Mouse (Mus musculus): ENCODE results near the gene Satb1. TPM values are rescaled to one million over a fixed set of nuclear protein-coding genes. Genes with fewer than 3 reads are reported as not detected.

The Satb1 gene
- polyA plus RNA-seq, 1 experiment: 56.8 TPM

DNA sequence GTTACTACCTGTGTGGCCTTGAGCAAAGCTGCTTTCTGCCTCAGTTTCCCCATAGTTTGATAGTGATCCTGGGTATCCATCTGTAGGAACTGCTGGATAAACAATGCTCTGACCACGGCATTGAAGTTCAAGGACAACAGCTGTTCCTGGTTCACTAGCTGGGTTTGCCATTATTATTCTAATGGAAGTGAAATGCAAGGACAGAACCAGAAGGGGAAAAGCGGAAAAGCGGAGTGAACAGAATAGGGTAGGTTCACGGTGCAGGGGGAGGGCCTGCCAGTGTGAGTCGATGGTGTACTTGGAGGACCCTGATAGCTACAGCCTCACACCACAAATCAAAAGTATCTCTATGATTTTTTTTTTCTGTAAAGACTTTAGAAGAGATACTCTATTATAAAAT is 6.4 kb upstream of the Satb1 start:
- no peak for DNase-seq (ENCODE audit: low read depth)
- TF ChIP-seq CTCF (IDR thresholded peaks at IDR 0.05; ENCODE audit: borderline replicate concordance, extremely low read depth, insufficient read depth, insufficient read length) (no peak), POLR2A (IDR thresholded peaks at IDR 0.05; ENCODE audit: borderline replicate concordance, extremely low read depth, insufficient read depth, insufficient read length, poor library complexity, severe bottlenecking) (no peak)

DNA sequence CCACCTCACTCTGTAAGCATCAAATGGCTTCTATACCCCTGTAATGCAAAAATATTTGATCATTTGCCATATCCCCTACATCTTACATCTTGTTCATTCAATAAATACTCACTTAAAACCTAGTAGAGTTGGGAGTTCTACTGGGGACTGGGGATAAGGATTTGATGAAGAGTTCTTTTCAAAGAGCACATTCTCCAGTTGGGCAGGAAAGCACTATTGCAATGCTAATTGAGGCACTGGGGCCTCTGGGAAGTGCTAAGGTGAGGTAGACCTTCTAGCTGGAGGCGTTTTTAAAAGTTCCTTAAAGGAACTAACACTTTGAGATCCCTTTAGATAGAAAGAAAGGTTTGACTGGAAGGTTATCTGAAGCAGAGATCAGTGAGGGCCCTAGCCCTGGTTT is 3.8 kb upstream of the Satb1 start:
- no peak for TF ChIP-seq POLR2A (IDR thresholded peaks at IDR 0.05; ENCODE audit: borderline replicate concordance, extremely low read depth, insufficient read depth, insufficient read length, poor library complexity, severe bottlenecking)
- TF ChIP-seq CTCF (IDR thresholded peaks at IDR 0.05; ENCODE audit: borderline replicate concordance, extremely low read depth, insufficient read depth, insufficient read length): no peak

DNA sequence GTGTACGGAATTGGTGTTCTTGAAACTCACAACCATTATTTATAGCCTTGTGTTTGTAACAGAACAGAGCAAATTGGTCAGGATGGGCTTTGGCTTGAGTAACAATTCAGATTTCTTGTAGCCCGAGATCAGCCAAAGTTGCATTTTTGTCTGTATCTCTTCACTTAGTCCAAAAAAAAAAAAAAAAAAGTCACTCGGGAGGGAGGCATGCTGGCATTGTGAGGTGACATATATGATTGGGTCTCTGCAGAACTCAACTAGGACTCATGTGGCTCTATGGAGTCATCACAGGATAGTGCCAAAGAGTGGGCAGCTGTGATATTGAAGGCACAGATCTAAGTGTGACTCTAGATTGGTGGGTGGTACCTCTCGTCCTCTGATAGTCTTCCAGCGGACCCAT is 3.2 kb upstream of the Satb1 start:
- no peak for TF ChIP-seq CTCF (IDR thresholded peaks at IDR 0.05; ENCODE audit: borderline replicate concordance, extremely low read depth, insufficient read depth, insufficient read length)
- no peak for TF ChIP-seq POLR2A (IDR thresholded peaks at IDR 0.05; ENCODE audit: borderline replicate concordance, extremely low read depth, insufficient read depth, insufficient read length, poor library complexity, severe bottlenecking)
- no peak for DNase-seq (ENCODE audit: low read depth)

More for the DNA sequence above, 3.8 kb upstream of the Satb1 start:
- DNase-seq (ENCODE audit: low read depth): no peak

DNA sequence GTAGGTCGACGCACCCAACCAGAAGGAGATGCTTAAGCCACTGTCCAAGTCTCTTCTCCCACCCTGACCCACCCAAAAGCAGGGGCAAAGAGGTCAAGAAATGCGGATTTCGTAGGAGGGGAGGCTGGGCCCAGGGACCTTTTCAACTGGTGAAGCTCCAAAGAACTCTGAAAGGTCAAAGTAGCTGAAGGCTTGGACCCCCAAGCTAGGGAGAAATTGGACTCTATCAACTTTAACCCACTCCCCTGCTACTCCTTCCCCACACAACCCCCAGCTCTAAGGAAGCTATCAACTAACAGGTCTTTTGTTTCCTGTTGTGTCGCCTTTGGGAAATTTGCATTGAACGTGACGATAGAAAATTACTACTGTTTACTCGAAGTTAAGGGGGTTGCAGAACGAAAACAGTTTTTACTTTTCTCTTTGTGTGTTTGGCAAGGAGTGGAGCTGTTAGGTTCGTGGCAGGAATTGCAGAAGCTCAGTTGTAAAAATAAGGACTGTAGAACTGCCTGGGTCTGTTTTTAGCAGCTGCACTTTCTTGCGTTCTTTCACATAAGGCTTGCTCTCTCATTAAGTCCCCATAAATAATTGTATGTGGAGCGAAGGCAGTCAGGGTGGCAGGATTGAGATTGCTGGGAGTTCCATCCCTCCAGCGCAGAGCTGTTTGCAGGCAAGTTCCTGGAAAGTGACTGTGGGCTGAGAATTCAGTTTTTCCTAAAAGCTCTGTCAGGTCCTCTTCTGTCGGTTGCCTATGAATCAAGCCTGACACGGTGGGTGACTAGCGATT is 680 bp upstream of the Satb1 start:
- TF ChIP-seq POLR2A (IDR thresholded peaks at IDR 0.05; ENCODE audit: borderline replicate concordance, extremely low read depth, insufficient read depth, insufficient read length, poor library complexity, severe bottlenecking): no peak
- no peak for TF ChIP-seq CTCF (IDR thresholded peaks at IDR 0.05; ENCODE audit: borderline replicate concordance, extremely low read depth, insufficient read depth, insufficient read length)
- DNase-seq (ENCODE audit: low read depth): peak; percentile 52

DNA sequence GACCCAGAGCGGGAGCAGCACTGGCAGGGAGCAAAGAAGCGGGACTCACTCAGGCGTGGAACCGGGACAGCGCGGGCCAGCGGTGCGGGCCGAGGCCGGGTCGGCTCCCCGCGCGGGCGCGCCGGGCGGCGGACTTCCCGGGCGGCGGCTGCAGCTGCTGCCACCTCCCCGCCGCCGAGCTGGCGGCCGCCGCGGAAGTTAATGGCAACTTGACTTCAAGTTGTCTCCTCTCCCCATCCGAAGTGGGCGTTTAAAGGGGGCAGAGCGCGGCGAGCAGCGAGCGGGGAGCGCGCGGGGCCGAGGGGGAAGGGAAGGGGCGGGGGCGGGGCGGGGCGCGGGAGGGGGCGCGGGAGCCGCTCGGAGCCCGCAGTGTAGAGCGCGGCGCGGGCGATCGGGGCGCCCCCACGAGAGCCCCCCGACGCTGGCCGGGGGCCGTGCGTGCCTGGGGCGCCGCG is 642 bp downstream of the Satb1 start:
- no peak for TF ChIP-seq POLR2A (IDR thresholded peaks at IDR 0.05; ENCODE audit: borderline replicate concordance, extremely low read depth, insufficient read depth, insufficient read length, poor library complexity, severe bottlenecking)
- no peak for TF ChIP-seq CTCF (IDR thresholded peaks at IDR 0.05; ENCODE audit: borderline replicate concordance, extremely low read depth, insufficient read depth, insufficient read length)
- peak; percentile 49 for DNase-seq (ENCODE audit: low read depth)

DNA sequence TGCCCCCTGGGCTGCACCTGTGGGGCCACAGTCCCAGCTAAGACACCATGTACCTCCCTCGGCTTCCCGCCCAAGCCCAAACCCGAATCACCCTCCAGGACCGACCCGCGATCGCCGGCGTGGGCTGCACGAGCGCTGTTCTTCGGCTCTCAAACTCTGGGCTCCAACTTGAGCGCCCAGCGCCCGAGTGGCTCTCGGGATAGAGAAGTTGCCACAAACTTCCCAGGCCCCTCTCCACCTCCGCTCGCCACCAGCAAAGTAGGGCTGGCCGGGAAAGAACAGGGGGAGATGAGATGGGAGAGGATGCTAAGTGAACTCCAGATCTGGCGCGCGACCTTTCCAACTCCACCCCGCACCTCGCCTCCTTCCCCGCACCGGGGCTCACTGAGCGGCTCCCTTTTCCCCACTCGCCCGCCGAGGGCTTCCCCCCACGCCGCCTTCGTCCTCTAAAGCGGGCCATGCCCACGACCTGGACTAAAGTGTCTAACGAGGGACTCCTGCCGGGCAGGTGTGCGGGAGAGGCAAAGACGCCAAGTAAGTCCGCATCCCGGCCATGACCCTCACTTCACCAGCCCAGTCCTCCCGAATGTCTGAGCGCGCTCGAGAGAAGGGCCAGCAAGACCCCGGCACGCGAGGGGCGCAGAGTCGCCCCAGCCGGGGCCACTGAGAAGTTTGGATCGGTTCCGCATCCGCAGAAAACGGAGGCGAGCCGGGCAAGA is 1.2 kb downstream of the Satb1 start:
- no peak for TF ChIP-seq POLR2A (IDR thresholded peaks at IDR 0.05; ENCODE audit: borderline replicate concordance, extremely low read depth, insufficient read depth, insufficient read length, poor library complexity, severe bottlenecking)
- no peak for TF ChIP-seq CTCF (IDR thresholded peaks at IDR 0.05; ENCODE audit: borderline replicate concordance, extremely low read depth, insufficient read depth, insufficient read length)

DNA sequence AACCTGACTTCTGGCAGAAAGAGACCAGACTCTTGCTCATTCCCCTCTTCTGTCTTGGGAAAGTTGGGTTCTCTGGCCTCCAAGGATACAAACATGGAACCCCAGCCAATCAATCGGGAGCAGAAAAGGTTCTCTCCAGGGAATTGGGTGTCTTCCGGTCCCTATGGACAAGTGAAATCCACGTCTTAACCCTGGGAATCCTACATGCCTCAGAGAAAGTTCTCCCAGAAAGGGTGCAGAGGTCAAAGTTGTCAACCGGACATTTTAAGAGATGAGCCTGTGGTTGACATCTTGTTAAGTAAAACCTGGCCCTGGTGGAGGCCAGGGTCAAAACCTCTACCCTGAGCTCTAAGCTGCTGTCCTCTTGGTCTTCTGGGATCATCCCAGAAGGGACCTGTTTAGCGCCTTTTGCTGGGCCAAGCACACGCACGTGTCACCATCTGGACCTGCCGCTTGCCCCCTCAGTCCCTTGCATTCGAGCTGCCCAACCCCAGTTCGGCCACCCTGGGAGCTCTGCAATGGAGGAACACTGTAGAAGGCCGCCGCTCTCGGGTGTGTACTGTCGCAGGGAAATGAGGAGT is 1.9 kb downstream of the Satb1 start:
- DNase-seq (ENCODE audit: low read depth): no peak
- no peak for TF ChIP-seq CTCF (IDR thresholded peaks at IDR 0.05; ENCODE audit: borderline replicate concordance, extremely low read depth, insufficient read depth, insufficient read length)
- no peak for TF ChIP-seq POLR2A (IDR thresholded peaks at IDR 0.05; ENCODE audit: borderline replicate concordance, extremely low read depth, insufficient read depth, insufficient read length, poor library complexity, severe bottlenecking)

More for the DNA sequence above, 1.2 kb downstream of the Satb1 start:
- DNase-seq (ENCODE audit: low read depth): peak; percentile 31

DNA sequence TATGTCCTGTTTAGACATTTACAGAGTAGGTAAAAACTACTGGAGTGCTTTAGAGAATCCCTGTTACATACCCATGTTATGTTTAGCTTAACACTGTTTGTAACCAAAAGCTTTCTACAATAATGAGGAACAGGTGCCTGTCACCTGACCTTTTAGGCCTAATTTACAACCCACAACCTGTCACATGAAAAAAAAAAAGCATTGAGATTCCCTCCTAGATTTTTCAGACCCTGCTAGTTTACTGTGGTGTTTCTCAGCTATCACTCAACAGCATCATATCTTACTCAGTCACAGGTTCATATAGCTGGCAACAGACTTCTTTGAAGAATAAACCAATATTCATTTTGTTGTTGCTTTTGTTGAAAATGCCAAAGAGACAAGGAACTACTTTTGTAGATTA is 3.7 kb downstream of the Satb1 start:
- no peak for DNase-seq (ENCODE audit: low read depth)
- no peak for TF ChIP-seq POLR2A (IDR thresholded peaks at IDR 0.05; ENCODE audit: borderline replicate concordance, extremely low read depth, insufficient read depth, insufficient read length, poor library complexity, severe bottlenecking)
- no peak for TF ChIP-seq CTCF (IDR thresholded peaks at IDR 0.05; ENCODE audit: borderline replicate concordance, extremely low read depth, insufficient read depth, insufficient read length)

DNA sequence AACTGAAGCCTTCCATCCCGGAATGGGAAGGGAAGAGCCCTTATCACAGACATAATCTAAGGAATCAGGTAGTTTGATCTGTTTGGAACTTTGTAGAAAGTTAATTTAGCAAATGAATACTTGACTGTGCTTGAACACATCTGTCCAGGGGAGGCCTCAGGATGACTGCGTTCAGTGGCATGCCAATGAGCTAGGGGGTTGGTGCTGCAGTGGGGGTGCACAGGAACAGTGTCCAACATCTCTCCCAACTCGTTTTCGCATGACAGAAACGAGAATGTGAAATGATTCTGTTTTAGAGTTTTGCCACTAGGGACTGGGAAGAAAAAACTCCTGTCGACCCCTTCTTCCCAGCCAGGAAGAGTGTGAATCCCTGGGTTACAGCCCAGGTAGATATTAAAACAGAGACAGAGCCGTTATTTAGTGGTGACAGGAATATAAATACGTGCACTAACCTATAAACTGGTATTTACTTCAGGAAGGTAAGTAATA is 5.1 kb downstream of the Satb1 start:
- no peak for TF ChIP-seq CTCF (IDR thresholded peaks at IDR 0.05; ENCODE audit: borderline replicate concordance, extremely low read depth, insufficient read depth, insufficient read length)
- TF ChIP-seq POLR2A (IDR thresholded peaks at IDR 0.05; ENCODE audit: borderline replicate concordance, extremely low read depth, insufficient read depth, insufficient read length, poor library complexity, severe bottlenecking): no peak
- no peak for DNase-seq (ENCODE audit: low read depth)

DNA sequence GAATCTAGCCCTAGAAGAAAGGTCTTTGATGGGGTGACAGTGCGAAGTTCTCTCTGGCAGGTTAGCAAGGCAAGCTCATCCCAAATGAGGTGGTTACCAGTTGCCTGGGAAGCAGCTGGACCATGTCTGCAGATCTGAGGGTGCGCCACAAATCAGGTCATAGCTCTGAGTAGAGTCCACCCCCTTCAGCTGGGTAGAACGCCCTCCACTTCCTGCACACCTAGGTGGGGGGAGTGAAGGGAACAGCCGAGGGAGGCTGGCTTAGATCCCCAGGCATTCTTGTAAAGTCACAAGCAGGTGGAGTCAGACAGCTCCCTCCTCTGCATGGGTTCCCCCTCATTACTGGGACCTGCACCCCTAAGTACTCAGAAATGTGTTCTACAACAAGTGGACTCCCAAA is 6.6 kb downstream of the Satb1 start:
- TF ChIP-seq POLR2A (IDR thresholded peaks at IDR 0.05; ENCODE audit: borderline replicate concordance, extremely low read depth, insufficient read depth, insufficient read length, poor library complexity, severe bottlenecking) (no peak), CTCF (IDR thresholded peaks at IDR 0.05; ENCODE audit: borderline replicate concordance, extremely low read depth, insufficient read depth, insufficient read length) (no peak)
- no peak for DNase-seq (ENCODE audit: low read depth)

DNA sequence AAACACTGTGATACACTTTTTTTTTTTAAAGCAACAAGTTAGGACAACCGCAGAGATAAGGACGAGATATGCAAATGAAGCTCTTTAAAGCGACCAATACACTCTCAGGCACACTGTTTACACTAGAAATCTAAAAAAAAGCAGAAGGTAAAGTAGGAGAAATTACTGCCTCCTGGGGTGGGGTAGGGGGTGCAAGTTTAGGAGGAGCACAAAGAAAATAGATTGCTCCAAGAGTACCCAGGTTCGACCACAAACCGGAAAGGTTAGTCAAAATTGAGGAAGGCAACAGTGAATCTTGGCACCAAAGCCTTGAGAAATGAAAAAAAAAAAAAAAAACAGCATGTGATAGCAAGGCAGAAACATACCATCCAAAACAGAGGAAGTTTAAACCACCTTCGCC is 18.8 kb downstream of the Satb1 start:
- no peak for DNase-seq (ENCODE audit: low read depth)
- TF ChIP-seq POLR2A (IDR thresholded peaks at IDR 0.05; ENCODE audit: borderline replicate concordance, extremely low read depth, insufficient read depth, insufficient read length, poor library complexity, severe bottlenecking) (no peak), CTCF (IDR thresholded peaks at IDR 0.05; ENCODE audit: borderline replicate concordance, extremely low read depth, insufficient read depth, insufficient read length) (no peak)

Measured in brain, embryonic 14.5 days (tissue).